Mouse (Mus musculus): Measurements from ENCODE around the gene Sox30. TPM values are rescaled to one million over a fixed set of nuclear protein-coding genes. Genes with fewer than 3 reads are reported as not detected.

Gene Sox30
- polyA plus RNA-seq, 1 experiment = not detected

GRCm38 (mm10) chr11:46061776-46062445 is 81.8 kb downstream of the Sox30 start:
- TF ChIP-seq CTCF (IDR thresholded peaks at IDR 0.05; ENCODE audit: low read depth, low read length) (no peak), POLR2A (IDR thresholded peaks at IDR 0.05; ENCODE audit: borderline replicate concordance, low read depth, low read length) (no peak)
- Histone ChIP-seq H3K4me3 (ENCODE audit: insufficient read depth, low read length) (no peak overlapping the region), H3K4me1 (ENCODE audit: control insufficient read depth, insufficient read depth, low read length) (peaks cover 17% of the 10 kb centered on the region), H3K27ac (ENCODE audit: insufficient read depth, low read depth, low read length) (peak overlapping the region; percentile 83)

GRCm38 (mm10) chr11:46062569-46062968 is 82.5 kb downstream of the Sox30 start:
- peaks cover 17% of the 10 kb centered on the region for H3K4me1 ChIP-seq (ENCODE audit: control insufficient read depth, insufficient read depth, low read length)
- H3K27ac ChIP-seq (ENCODE audit: insufficient read depth, low read depth, low read length) = no peak overlapping the region; the same call in 1 of the 2 replicates
- TF ChIP-seq CTCF (IDR thresholded peaks at IDR 0.05; ENCODE audit: low read depth, low read length) (no peak), POLR2A (IDR thresholded peaks at IDR 0.05; ENCODE audit: borderline replicate concordance, low read depth, low read length) (no peak)
- no peak overlapping the region for H3K4me3 ChIP-seq (ENCODE audit: insufficient read depth, low read length)

- H3K27ac ChIP-seq (ENCODE audit: insufficient read depth, low read depth, low read length) = no peak overlapping the region; the same call in 1 of the 2 replicates
- H3K4me3 ChIP-seq (ENCODE audit: insufficient read depth, low read length) = no peak overlapping the region
- peaks cover 17% of the 10 kb centered on the region for H3K4me1 ChIP-seq (ENCODE audit: control insufficient read depth, insufficient read depth, low read length)
- TF ChIP-seq POLR2A (IDR thresholded peaks at IDR 0.05; ENCODE audit: borderline replicate concordance, low read depth, low read length) (no peak), CTCF (IDR thresholded peaks at IDR 0.05; ENCODE audit: low read depth, low read length) (peak; percentile 10; the same call in 1 of the 2 replicates)
Measured at GRCm38 (mm10) chr11:46062993-46063731, 83.1 kb downstream of the Sox30 start.

DNA sequence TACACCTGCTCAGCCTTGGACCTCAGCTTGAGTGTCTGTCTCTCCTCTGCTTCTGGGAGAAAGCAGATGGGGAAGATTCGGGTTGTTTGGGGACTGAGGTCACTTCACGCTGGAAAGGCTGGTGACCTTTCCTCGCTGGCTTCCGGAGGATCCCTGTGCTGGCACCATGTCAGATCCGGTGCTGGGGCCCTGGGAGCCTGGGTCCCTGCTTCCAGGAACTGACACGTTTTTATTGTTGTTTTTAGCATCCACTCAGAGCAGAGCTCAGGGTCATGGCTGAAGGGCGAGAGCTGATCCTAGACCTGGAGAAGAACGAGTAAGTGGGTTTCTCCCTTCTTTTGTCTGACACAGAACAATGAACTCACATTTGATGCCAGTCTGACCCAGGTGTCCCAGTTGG is 84.7 kb downstream of the Sox30 start:
- no peak for TF ChIP-seq POLR2A (IDR thresholded peaks at IDR 0.05; ENCODE audit: borderline replicate concordance, low read depth, low read length)
- TF ChIP-seq CTCF (IDR thresholded peaks at IDR 0.05; ENCODE audit: low read depth, low read length) = no peak
- no peak overlapping the region for H3K27ac ChIP-seq (ENCODE audit: insufficient read depth, low read depth, low read length)
- H3K4me1 ChIP-seq (ENCODE audit: control insufficient read depth, insufficient read depth, low read length) = peaks cover 17% of the 10 kb centered on the region
- H3K4me3 ChIP-seq (ENCODE audit: insufficient read depth, low read length) = no peak overlapping the region

DNA sequence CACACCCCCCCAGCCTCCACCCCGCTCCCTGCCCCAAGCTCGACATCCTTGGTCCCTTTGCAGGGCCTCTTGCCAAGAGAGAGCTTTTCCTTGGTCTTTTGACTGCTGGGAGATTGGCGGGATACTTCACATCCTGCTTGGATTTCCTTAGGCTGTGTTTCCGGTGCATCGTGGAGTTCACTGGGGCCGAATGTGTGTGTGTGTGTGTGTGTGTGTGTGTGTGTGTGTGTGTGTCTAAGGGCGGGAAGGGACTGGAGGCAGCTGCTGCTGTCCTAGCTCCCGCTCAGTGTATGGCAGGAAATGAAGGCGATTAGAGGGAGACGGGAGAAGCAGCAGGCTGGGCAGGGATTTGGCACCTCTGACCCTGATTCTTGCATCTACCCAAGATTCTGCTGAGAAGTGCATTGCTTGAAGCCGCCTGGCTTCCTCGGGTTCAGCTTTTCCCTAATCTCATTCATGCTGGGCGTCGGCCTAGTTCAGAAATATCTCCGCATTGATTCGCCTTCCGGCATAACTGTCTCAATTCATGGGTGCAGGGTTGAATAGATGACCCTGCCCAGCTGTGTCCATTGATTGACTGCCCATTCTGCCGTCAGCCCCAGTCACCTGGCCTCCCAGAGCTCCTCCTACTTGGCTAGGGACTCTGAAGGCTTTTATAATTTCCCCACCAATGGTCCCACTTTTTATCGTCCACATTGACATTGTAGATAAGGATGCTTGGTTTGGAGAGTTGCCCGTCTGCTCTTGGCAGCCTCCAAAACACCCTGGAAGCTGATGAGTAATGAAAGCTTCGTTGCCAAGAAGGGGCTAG is 85.3 kb downstream of the Sox30 start:
- H3K27ac ChIP-seq (ENCODE audit: insufficient read depth, low read depth, low read length) = no peak overlapping the region
- no peak overlapping the region for H3K4me3 ChIP-seq (ENCODE audit: insufficient read depth, low read length)
- TF ChIP-seq POLR2A (IDR thresholded peaks at IDR 0.05; ENCODE audit: borderline replicate concordance, low read depth, low read length) (no peak), CTCF (IDR thresholded peaks at IDR 0.05; ENCODE audit: low read depth, low read length) (no peak)
- H3K4me1 ChIP-seq (ENCODE audit: control insufficient read depth, insufficient read depth, low read length) = peaks cover 17% of the 10 kb centered on the region

Other genes with a start within 250 kb of the Sox30 start
- gene Clint1, start 128.3 kb upstream of the Sox30 start, polyA plus RNA-seq (2012; ENCODE audit: insufficient read depth, insufficient read length, missing spikeins) = 62.9 and 67.7 TPM in 2 replicates
- 4.0 and 4.1 TPM in 2 replicates for gene Lsm11, start 35.4 kb upstream of the Sox30 start, polyA plus RNA-seq (2012; ENCODE audit: insufficient read depth, insufficient read length, missing spikeins)
- 6.2 and 8.6 TPM in 2 replicates for gene Thg1l, start 24.8 kb upstream of the Sox30 start, polyA plus RNA-seq (2012; ENCODE audit: insufficient read depth, insufficient read length, missing spikeins)
- 46.6 and 58.9 TPM in 2 replicates for gene Gm12166, start 72.0 kb downstream of the Sox30 start, polyA plus RNA-seq (2012; ENCODE audit: insufficient read depth, insufficient read length, missing spikeins)
- 15.6 and 19.0 TPM in 2 replicates for gene Adam19, start 75.7 kb downstream of the Sox30 start, polyA plus RNA-seq (2012; ENCODE audit: insufficient read depth, insufficient read length, missing spikeins)
- gene Nipal4, start 186.2 kb downstream of the Sox30 start, polyA plus RNA-seq (2012; ENCODE audit: insufficient read depth, insufficient read length, missing spikeins) = not detected in 2 replicates

All from bone marrow macrophage, adult 2 months (primary cell).